Comparison of ENCODE assay signal across 13 mouse cellular contexts in the genomic region with DNA sequence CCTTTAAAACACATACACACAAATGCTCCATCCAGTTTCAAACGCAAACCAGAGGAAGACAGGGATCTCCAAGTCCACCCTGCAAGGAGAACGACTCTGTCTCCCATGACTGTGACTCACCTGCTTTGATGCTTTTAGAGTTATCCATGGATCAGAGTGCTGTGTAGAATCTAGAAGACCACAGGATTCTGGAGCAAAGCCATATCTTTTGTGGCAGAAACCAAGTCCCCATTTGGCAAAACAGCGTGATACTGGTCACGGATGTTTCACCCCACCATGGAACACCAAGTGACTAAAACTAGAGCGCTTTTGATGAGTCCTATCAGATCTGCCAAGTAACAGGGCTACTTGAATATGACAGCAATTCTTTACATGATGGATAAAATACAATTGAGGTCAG. TPM values are rescaled to one million over a fixed set of nuclear protein-coding genes. Genes with fewer than 3 reads are reported as not detected.
"Had no signal": no experiment of that assay in that cellular context is flagged by ENCODE, and none has a peak within 500 bp of the region (broad histone marks: within the 10 kb centered on the region; RNA-seq: fewer than 3 reads in every experiment).

No protein-coding gene starts in this region.

- H3K9me3 ChIP-seq: limb, embryonic 10.5 days; liver, embryonic 12.5 days; lung, embryonic 15.5 days; midbrain, embryonic 12.5 days; neural tube, embryonic 15.5 days had no signal

- ATAC-seq: liver, embryonic 12.5 days had no signal

- H3K4me1 ChIP-seq: limb, embryonic 10.5 days; liver, embryonic 12.5 days; lung, embryonic 15.5 days; midbrain, embryonic 12.5 days; neural tube, embryonic 15.5 days had no signal

- H3K27ac ChIP-seq: layer of hippocampus, adult 2 months; limb, embryonic 10.5 days; liver, embryonic 12.5 days; lung, embryonic 15.5 days; midbrain, embryonic 12.5 days; neural tube, embryonic 15.5 days; stomach, postnatal 0 days had no signal

- H3K27me3 ChIP-seq: liver, embryonic 12.5 days; lung, embryonic 15.5 days; midbrain, embryonic 12.5 days; neural tube, embryonic 15.5 days had no signal

- H3K4me3 ChIP-seq: layer of hippocampus, adult 2 months; limb, embryonic 10.5 days; liver, embryonic 12.5 days; lung, embryonic 15.5 days; midbrain, embryonic 12.5 days; myocyte; neural tube, embryonic 15.5 days had no signal

- H3K9ac ChIP-seq: liver, embryonic 12.5 days; lung, embryonic 15.5 days; midbrain, embryonic 12.5 days; neural tube, embryonic 15.5 days had no signal

- DNase-seq: kidney, postnatal 25 days; lung, postnatal 14 days; right cerebral cortex, adult 18-20 months; right cerebral cortex, postnatal 25 days; thymus, postnatal 4 days had no signal

- H3K4me2 ChIP-seq: liver, embryonic 12.5 days; lung, embryonic 15.5 days; midbrain, embryonic 12.5 days; neural tube, embryonic 15.5 days had no signal

- H3K36me3 ChIP-seq: limb, embryonic 10.5 days; liver, embryonic 12.5 days; lung, embryonic 15.5 days; midbrain, embryonic 12.5 days; neural tube, embryonic 15.5 days had no signal

RNA-seq across cellular contexts. Expression of a gene that starts 7.9 kb away (rescaled TPM):
- polyA plus RNA-seq: myocyte had no signal
